Mouse (Mus musculus) liver, adult 2 months (tissue): Measurements from ENCODE around the gene Btnl10.

Experiments
- CTCF ChIP-seq: fragments of 200-500 bp; IDR thresholded peaks from 2 replicates; pipeline ENCODE4 v1.5.1; 2011; ENCODE audit warnings: low read depth, low read length, control low read depth
- POLR2A ChIP-seq: fragments of 200-500 bp; IDR thresholded peaks from 2 replicates; pipeline ENCODE4 v1.6.1; 2011; ENCODE audit warnings: low read length, control low read depth; ENCODE audit not compliant: insufficient read depth; ENCODE audit errors: extremely low read depth

DNA sequence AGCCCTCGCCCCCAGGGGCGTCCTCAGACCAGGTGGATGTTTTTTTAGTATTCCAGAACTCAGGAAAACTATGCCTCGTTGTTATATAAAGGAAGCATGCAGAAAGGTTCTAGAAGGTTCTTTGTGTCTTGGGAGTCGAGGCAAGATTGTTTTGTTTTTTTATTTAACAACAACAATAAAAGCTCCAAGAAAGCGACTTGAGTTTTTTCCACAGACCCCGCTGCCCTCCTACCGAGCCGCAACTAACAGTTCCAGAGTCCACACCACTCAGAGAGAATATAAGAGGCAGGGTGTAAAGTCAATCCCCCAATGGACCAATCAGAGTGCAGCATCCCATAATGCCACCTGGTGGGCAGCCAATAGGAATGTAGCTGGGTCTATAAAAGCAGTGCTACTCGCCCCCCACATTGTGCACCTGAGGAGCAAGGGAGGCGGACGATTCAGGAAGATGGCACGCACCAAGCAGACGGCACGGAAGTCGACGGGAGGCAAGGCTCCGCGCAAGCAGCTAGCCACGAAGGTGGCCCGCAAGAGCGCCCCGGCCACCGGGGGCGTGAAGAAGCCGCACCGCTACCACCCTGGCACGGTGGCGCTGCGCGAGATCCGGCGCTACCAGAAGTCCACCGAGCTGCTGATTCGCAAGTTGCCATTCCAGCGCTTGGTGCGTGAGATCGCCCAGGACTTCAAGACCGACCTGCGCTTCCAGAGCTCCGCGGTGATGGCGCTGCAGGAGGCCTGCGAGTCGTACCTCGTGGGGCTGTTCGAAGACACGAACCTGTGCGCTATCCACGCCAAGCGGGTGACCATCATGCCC lies 43.9 kb downstream of the Btnl10 start:
- TF ChIP-seq CTCF (no peak), POLR2A (no peak)
